Mouse (Mus musculus): ENCODE measurements around the gene Tbc1d10a. TPM values are rescaled to one million over a fixed set of nuclear protein-coding genes. Genes with fewer than 3 reads are reported as not detected.
"Not testable (repeated sequence)": the region's sequence is repeated elsewhere in the genome, so short reads cannot be mapped to it uniquely, and the experiment has no call there.

The Tbc1d10a gene
- polyA plus RNA-seq, 1 experiment = 18.8 TPM

- Histone ChIP-seq H3K4me3 (no peak overlapping the region), H3ac (ENCODE audit: control insufficient read depth, insufficient read length) (no peak overlapping the region), H3K36me3 (ENCODE audit: control insufficient read depth, insufficient read depth) (peaks cover 90% of the 10 kb centered on the region), H3K79me2 (ENCODE audit: control insufficient read depth, insufficient read depth) (no peaks in the 10 kb centered on the region), H3K4me2 (ENCODE audit: low read depth) (no peak overlapping the region), H3K27me3 (ENCODE audit: control insufficient read depth, insufficient read depth, insufficient read length) (no peaks in the 10 kb centered on the region)
- TF ChIP-seq MYOD1 (IDR thresholded peaks at IDR 0.05; ENCODE audit: control insufficient read depth in 1 of 3, insufficient read length in 2 of 3, low read depth in 2 of 3) (no peak), SRF (IDR thresholded peaks at IDR 0.05; ENCODE audit: control insufficient read depth, insufficient read length, low read depth) (no peak), MYOG (IDR thresholded peaks at IDR 0.05; ENCODE audit: control insufficient read depth in 1 of 3, insufficient read depth in 1 of 3, insufficient read length in 2 of 3, low read depth in 2 of 3) (peak in 2 of 3 experiments; percentile 9 to 42), USF1 (IDR thresholded peaks at IDR 0.05; ENCODE audit: low read depth) (no peak)
These were observed 12.0 kb upstream of the Tbc1d10a start for GRCm38 (mm10) chr11:4174586-4174985.

GRCm38 (mm10) chr11:4177716-4178115 is 8.9 kb upstream of the Tbc1d10a start:
- TF ChIP-seq TCF3 (IDR thresholded peaks at IDR 0.05; ENCODE audit: insufficient read length, low read depth) (no peak), CEBPB (IDR thresholded peaks at IDR 0.05; ENCODE audit: insufficient read depth, poor library complexity, severe bottlenecking) (no peak), TCF12 (IDR thresholded peaks at IDR 0.05; ENCODE audit: insufficient read depth, poor library complexity, severe bottlenecking) (no peak), MYOG (IDR thresholded peaks at IDR 0.05; ENCODE audit: control insufficient read depth in 1 of 3, insufficient read depth in 1 of 3, insufficient read length in 2 of 3, low read depth in 2 of 3) (no peak), POLR2AphosphoS2 (IDR thresholded peaks at IDR 0.05; ENCODE audit: insufficient read length, low read depth) (no peak), MAX (IDR thresholded peaks at IDR 0.05; ENCODE audit: low read depth) (no peak), USF1 (IDR thresholded peaks at IDR 0.05; ENCODE audit: low read depth) (no peak), REST (IDR thresholded peaks at IDR 0.05; ENCODE audit: insufficient read depth, insufficient read length) (no peak), MYOD1 (IDR thresholded peaks at IDR 0.05; ENCODE audit: control insufficient read depth in 1 of 3, insufficient read length in 2 of 3, low read depth in 2 of 3) (no peak), POLR2A (IDR thresholded peaks at IDR 0.05; ENCODE audit: insufficient read length, low read depth) (no peak), SRF (IDR thresholded peaks at IDR 0.05; ENCODE audit: control insufficient read depth, insufficient read length, low read depth) (no peak), E2F4 (IDR thresholded peaks at IDR 0.05; ENCODE audit: insufficient read depth) (no peak)
- H3K4me3 ChIP-seq = no peak overlapping the region
- no peaks in the 10 kb centered on the region for H3K79me2 ChIP-seq (ENCODE audit: control insufficient read depth, insufficient read depth)

GRCm38 (mm10) chr11:4182061-4182460 is 4.5 kb upstream of the Tbc1d10a start:
- peaks cover 52% of the 10 kb centered on the region for H3K36me3 ChIP-seq (ENCODE audit: control insufficient read depth, insufficient read depth)
- H3ac ChIP-seq (ENCODE audit: control insufficient read depth, insufficient read length) = no peak overlapping the region
- no peak for TF ChIP-seq MYOD1 (IDR thresholded peaks at IDR 0.05; ENCODE audit: control insufficient read depth in 1 of 3, insufficient read length in 2 of 3, low read depth in 2 of 3)
- no peak for TF ChIP-seq POLR2A (IDR thresholded peaks at IDR 0.05; ENCODE audit: insufficient read length, low read depth)
- no peak for TF ChIP-seq E2F4 (IDR thresholded peaks at IDR 0.05; ENCODE audit: insufficient read depth)
- TF ChIP-seq SRF (IDR thresholded peaks at IDR 0.05; ENCODE audit: control insufficient read depth, insufficient read length, low read depth) = no peak
- no peak for TF ChIP-seq CEBPB (IDR thresholded peaks at IDR 0.05; ENCODE audit: insufficient read depth, poor library complexity, severe bottlenecking)
- no peak for TF ChIP-seq MYOG (IDR thresholded peaks at IDR 0.05; ENCODE audit: control insufficient read depth in 1 of 3, insufficient read depth in 1 of 3, insufficient read length in 2 of 3, low read depth in 2 of 3)
- no peak for TF ChIP-seq USF1 (IDR thresholded peaks at IDR 0.05; ENCODE audit: low read depth)
- H3K4me3 ChIP-seq = no peak overlapping the region
- H3K27me3 ChIP-seq (ENCODE audit: control insufficient read depth, insufficient read depth, insufficient read length) = no peaks in the 10 kb centered on the region
- H3K4me2 ChIP-seq (ENCODE audit: low read depth) = peak overlapping the region; percentile 3
- H3K79me2 ChIP-seq (ENCODE audit: control insufficient read depth, insufficient read depth) = no peaks in the 10 kb centered on the region

More at GRCm38 (mm10) chr11:4177716-4178115, 8.9 kb upstream of the Tbc1d10a start:
- Histone ChIP-seq H3K4me2 (ENCODE audit: low read depth) (no peak overlapping the region), H3ac (ENCODE audit: control insufficient read depth, insufficient read length) (no peak overlapping the region), H3K36me3 (ENCODE audit: control insufficient read depth, insufficient read depth) (peaks cover 85% of the 10 kb centered on the region), H3K27me3 (ENCODE audit: control insufficient read depth, insufficient read depth, insufficient read length) (no peaks in the 10 kb centered on the region)

GRCm38 (mm10) chr11:4183511-4183910 is 3.1 kb upstream of the Tbc1d10a start:
- Histone ChIP-seq H3K4me2 (ENCODE audit: low read depth) (no peak overlapping the region), H3K36me3 (ENCODE audit: control insufficient read depth, insufficient read depth) (peaks cover 39% of the 10 kb centered on the region), H3K4me3 (no peak overlapping the region), H3ac (ENCODE audit: control insufficient read depth, insufficient read length) (no peak overlapping the region), H3K79me2 (ENCODE audit: control insufficient read depth, insufficient read depth) (no peaks in the 10 kb centered on the region), H3K27me3 (ENCODE audit: control insufficient read depth, insufficient read depth, insufficient read length) (no peaks in the 10 kb centered on the region)
- TF ChIP-seq CEBPB (IDR thresholded peaks at IDR 0.05; ENCODE audit: insufficient read depth, poor library complexity, severe bottlenecking) = no peak
- no peak for TF ChIP-seq POLR2A (IDR thresholded peaks at IDR 0.05; ENCODE audit: insufficient read length, low read depth)
- TF ChIP-seq TCF12 (IDR thresholded peaks at IDR 0.05; ENCODE audit: insufficient read depth, poor library complexity, severe bottlenecking) = no peak
- TF ChIP-seq TCF3 (IDR thresholded peaks at IDR 0.05; ENCODE audit: insufficient read length, low read depth) = no peak
- TF ChIP-seq SRF (IDR thresholded peaks at IDR 0.05; ENCODE audit: control insufficient read depth, insufficient read length, low read depth) = no peak
- TF ChIP-seq REST (IDR thresholded peaks at IDR 0.05; ENCODE audit: insufficient read depth, insufficient read length) = no peak
- no peak for TF ChIP-seq POLR2AphosphoS2 (IDR thresholded peaks at IDR 0.05; ENCODE audit: insufficient read length, low read depth)
- no peak for TF ChIP-seq E2F4 (IDR thresholded peaks at IDR 0.05; ENCODE audit: insufficient read depth)
- no peak for TF ChIP-seq USF1 (IDR thresholded peaks at IDR 0.05; ENCODE audit: low read depth)

GRCm38 (mm10) chr11:4184251-4184952 is 2.2 kb upstream of the Tbc1d10a start:
- no peak overlapping the region for H3ac ChIP-seq (ENCODE audit: control insufficient read depth, insufficient read length)

GRCm38 (mm10) chr11:4185480-4185879 is 1.1 kb upstream of the Tbc1d10a start:
- H3K36me3 ChIP-seq (ENCODE audit: control insufficient read depth, insufficient read depth) = peaks cover 20% of the 10 kb centered on the region
- not testable (repeated sequence) for H3K27me3 ChIP-seq (ENCODE audit: control insufficient read depth, insufficient read depth, insufficient read length); H3K79me2 ChIP-seq (ENCODE audit: control insufficient read depth, insufficient read depth); H3K4me2 ChIP-seq (ENCODE audit: low read depth); H3ac ChIP-seq (ENCODE audit: control insufficient read depth, insufficient read length); H3K4me3 ChIP-seq

More at GRCm38 (mm10) chr11:4184251-4184952, 2.2 kb upstream of the Tbc1d10a start:
- H3K36me3 ChIP-seq (ENCODE audit: control insufficient read depth, insufficient read depth) = peaks cover 30% of the 10 kb centered on the region
- H3K4me3 ChIP-seq = no peak overlapping the region
- no peaks in the 10 kb centered on the region for H3K27me3 ChIP-seq (ENCODE audit: control insufficient read depth, insufficient read depth, insufficient read length)
- no peak overlapping the region for H3K4me2 ChIP-seq (ENCODE audit: low read depth)
- no peak for TF ChIP-seq SRF (IDR thresholded peaks at IDR 0.05; ENCODE audit: control insufficient read depth, insufficient read length, low read depth)
- TF ChIP-seq MAX (IDR thresholded peaks at IDR 0.05; ENCODE audit: low read depth) = no peak
- TF ChIP-seq CEBPB (IDR thresholded peaks at IDR 0.05; ENCODE audit: insufficient read depth, poor library complexity, severe bottlenecking) = no peak
- no peak for TF ChIP-seq E2F4 (IDR thresholded peaks at IDR 0.05; ENCODE audit: insufficient read depth)
- no peak for TF ChIP-seq MYOD1 (IDR thresholded peaks at IDR 0.05; ENCODE audit: control insufficient read depth in 1 of 3, insufficient read length in 2 of 3, low read depth in 2 of 3)
- no peak for TF ChIP-seq REST (IDR thresholded peaks at IDR 0.05; ENCODE audit: insufficient read depth, insufficient read length)
- TF ChIP-seq TCF3 (IDR thresholded peaks at IDR 0.05; ENCODE audit: insufficient read length, low read depth) = no peak
- H3K79me2 ChIP-seq (ENCODE audit: control insufficient read depth, insufficient read depth) = no peaks in the 10 kb centered on the region

All from myocyte (in vitro differentiated cells).